In the genomic region with DNA sequence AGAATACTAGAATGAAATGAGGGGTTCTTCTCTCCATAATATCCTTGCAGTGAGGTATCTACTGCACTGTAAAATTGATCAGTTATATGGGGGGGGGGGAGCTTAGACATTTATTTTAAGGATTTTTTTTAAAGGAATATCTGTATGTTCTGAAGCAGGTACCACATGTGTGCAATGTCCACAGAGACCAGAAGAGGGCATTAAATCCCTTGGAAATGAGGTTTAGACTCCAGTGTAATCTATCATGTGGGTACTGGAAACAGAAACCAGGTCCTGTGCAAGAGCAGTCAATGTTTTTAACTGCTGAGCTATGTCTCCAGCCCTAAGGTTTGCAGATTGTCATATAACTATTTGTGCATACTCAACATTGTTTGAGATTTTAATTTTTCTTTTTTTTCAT, we compare ENCODE assay signal across 22 mouse cellular contexts. TPM values are rescaled to one million over a fixed set of nuclear protein-coding genes. Genes with fewer than 3 reads are reported as not detected.
A peak's percentile ranks its signal among the peaks of the same experiment; 100 is the strongest.
DNase-seq lines count a peak whose midpoint lies in the region; ATAC-seq lines count a peak whose summit lies in the region.
"Had no signal": no experiment of that assay in that cellular context is flagged by ENCODE, and none has a peak within 500 bp of the region (broad histone marks: within the 10 kb centered on the region; RNA-seq: fewer than 3 reads in every experiment).

No protein-coding gene starts in this region.

- ATAC-seq in CD4-positive, CD25-positive, alpha-beta regulatory T cell, adult 4 months = peak; percentile 41
- ATAC-seq: forebrain, embryonic 13.5 days had no signal

- DNase-seq in 3T3-L1 (ENCODE audit: low read depth, low spot score) (peak; percentile 38), ZHBTc4 (ENCODE audit: low read depth, low spot score) (peak; percentile 12)
- peak; percentile 43 for DNase-seq in naive thymus-derived CD4-positive, alpha-beta T cell, adult 2 months (ENCODE audit: low read depth)
- DNase-seq in cerebellum, adult 9-11 months = no peak
- DNase-seq in embryo, embryonic 11 days = no peak
- no peak for DNase-seq in lung, postnatal 10 days
- DNase-seq: adrenal gland, postnatal 10 days; cerebellum, adult 11 months; cerebellum, postnatal 36 days; gastrocnemius, postnatal 14 days; kidney, adult 18-20 months; kidney, postnatal 14 days; lung, adult 2 months; lung, postnatal 4 days; right cerebral cortex, adult 18-20 months; thymus, adult 18-20 months; thymus, postnatal 4 days had no signal

RNA-seq across cellular contexts. Expression of gene Riox2, which starts 22.5 kb away (rescaled TPM):
- 100 to 1,000 TPM in 1 of 2 experiments, 10 to 100 TPM in 1; 85.6 to 101 TPM for polyA plus RNA-seq in CD4-positive, CD25-positive, alpha-beta regulatory T cell, adult 4 months (2017; shearing (Covaris generic))

RNA-seq across cellular contexts. Expression of gene Gabrr3, which starts 42.0 kb away (rescaled TPM):
- not detected for polyA plus RNA-seq in CD4-positive, CD25-positive, alpha-beta regulatory T cell, adult 4 months (2017; shearing (Covaris generic))
- polyA plus RNA-seq: heart, embryonic 16.5 days; liver, adult 2 months; lung, adult 2 months; neural tube, embryonic 12.5 days had no signal

Comparison
In these comparisons a context has a peak if more than half of its experiments do, and no peak if none do; other contexts are left out.
1. DNase-seq: peak in 3T3-L1 (single experiment), ZHBTc4 (single experiment) and naive thymus-derived CD4-positive, alpha-beta T cell, adult 2 months (single experiment); none in cerebellum, adult 9-11 months (single experiment), embryo, embryonic 11 days (single experiment) and lung, postnatal 10 days (single experiment).